Comparison of ENCODE assay signal across 8 mouse cellular contexts in the genomic region with DNA sequence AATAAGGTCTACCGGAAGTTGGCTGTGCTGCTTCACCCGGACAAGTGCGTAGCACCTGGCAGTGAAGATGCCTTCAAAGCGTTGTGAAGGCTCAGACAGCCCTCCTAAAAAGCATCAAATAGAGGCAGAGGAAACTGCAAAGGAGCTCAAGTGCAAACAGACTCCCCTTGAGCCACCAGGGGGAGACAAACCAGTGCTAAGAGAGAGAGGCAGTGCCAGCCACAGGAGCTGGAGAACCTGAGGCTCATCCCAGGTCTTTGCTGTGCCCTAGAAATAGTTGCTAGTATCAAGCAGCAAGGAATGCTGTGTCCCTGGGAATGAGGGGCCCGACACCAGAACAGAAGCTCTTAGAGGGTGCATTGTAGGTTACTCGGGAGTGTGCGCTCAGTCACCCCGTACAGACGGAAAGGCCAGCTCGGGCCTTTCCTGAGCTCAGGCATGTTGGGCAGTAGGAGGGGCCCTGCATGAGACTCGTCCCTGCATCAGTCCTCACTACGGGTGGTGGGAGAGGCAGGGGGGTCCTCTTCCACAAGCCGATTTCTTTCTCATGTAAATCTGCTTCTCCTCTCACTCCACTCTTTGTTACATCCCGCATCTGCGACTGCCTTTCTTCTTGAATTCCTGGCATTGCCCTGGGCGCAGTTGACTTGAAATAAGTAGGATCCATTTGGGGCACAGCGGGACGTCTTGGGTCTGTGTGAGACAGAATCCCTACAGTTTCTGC. TPM values are rescaled to one million over a fixed set of nuclear protein-coding genes. Genes with fewer than 3 reads are reported as not detected.
DNase-seq lines count a peak whose midpoint lies in the region; ATAC-seq and TF ChIP-seq lines count a peak whose summit lies in the region.

No protein-coding gene starts in this region.

- no peaks in the 10 kb centered on the region for H3K27me3 ChIP-seq in heart, adult 2 months (ENCODE audit: control insufficient read depth, insufficient read depth, low read length)
- no peaks in the 10 kb centered on the region for H3K27me3 ChIP-seq in limb, embryonic 12.5 days
- no peaks in the 10 kb centered on the region for H3K27me3 ChIP-seq in midbrain, postnatal 0 days (ENCODE audit: insufficient read depth, low read length)

- H3K4me3 ChIP-seq in heart, adult 2 months, result no peak overlapping the region
- H3K4me3 ChIP-seq in limb, embryonic 12.5 days (replicated peaks), result peak overlapping the region; percentile 22; the same call in 1 of the 2 replicates
- H3K4me3 ChIP-seq in midbrain, postnatal 0 days (ENCODE audit: low read depth, low read length), result peak overlapping the region; percentile 22; the same call in 1 of the 2 replicates

- no peaks in the 10 kb centered on the region for H3K4me1 ChIP-seq in heart, adult 2 months (ENCODE audit: control insufficient read depth, insufficient read depth, low read length)
- peaks cover 4% of the 10 kb centered on the region; the same call in 1 of the 2 replicates for H3K4me1 ChIP-seq in limb, embryonic 12.5 days (replicated peaks)
- peaks cover 4% of the 10 kb centered on the region; the same call in 1 of the 2 replicates for H3K4me1 ChIP-seq in midbrain, postnatal 0 days (ENCODE audit: insufficient read depth, low read length)

- intact Hi-C loops in heart, adult 2 months (cut with DNase I), result loop anchor here (5.0 kb wide), 1 partner anchor 137 kb away; no protein-coding TSS in a partner anchor

- no peaks in the 10 kb centered on the region for H3K9me3 ChIP-seq in limb, embryonic 12.5 days
- H3K9me3 ChIP-seq in midbrain, postnatal 0 days (ENCODE audit: low read length), result no peaks in the 10 kb centered on the region

- no peak overlapping the region for H3K27ac ChIP-seq in heart, adult 2 months
- H3K27ac ChIP-seq in limb, embryonic 12.5 days, result no peak overlapping the region
- H3K27ac ChIP-seq in midbrain, postnatal 0 days (ENCODE audit: low read depth, low read length), result no peak overlapping the region

- no peaks in the 10 kb centered on the region for H3K36me3 ChIP-seq in heart, adult 2 months (ENCODE audit: control insufficient read depth, insufficient read depth, low read length)
- no peaks in the 10 kb centered on the region for H3K36me3 ChIP-seq in limb, embryonic 12.5 days
- no peaks in the 10 kb centered on the region for H3K36me3 ChIP-seq in midbrain, postnatal 0 days (ENCODE audit: insufficient read depth, low read length)

- WGBS in heart, adult 2 months, result 24% methylated on average over 18 of the region's 18 CpGs
- 21% methylated on average over 18 of the region's 18 CpGs for WGBS in limb, embryonic 12.5 days
- 13% methylated on average over 18 of the region's 18 CpGs for WGBS in midbrain, postnatal 0 days

- no peaks in the 10 kb centered on the region for H3K79me2 ChIP-seq in heart, adult 2 months (replicated peaks; ENCODE audit: control insufficient read depth, insufficient read depth, low read length)

- H3K9ac ChIP-seq in heart, adult 2 months (ENCODE audit: low read depth, low read length), result no peak overlapping the region
- H3K9ac ChIP-seq in limb, embryonic 12.5 days (replicated peaks), result no peak overlapping the region; the same call in 1 of the 2 replicates
- H3K9ac ChIP-seq in midbrain, postnatal 0 days (replicated peaks; ENCODE audit: low read length, poor library complexity, severe bottlenecking), result 0 out of 2 replicates have a peak overlapping the region, but pooled peaks have one; percentile 30

- TF ChIP-seq EP300 in heart, adult 2 months (IDR thresholded peaks at IDR 0.05; ENCODE audit: insufficient read depth, low read depth, low read length), result no peak

- peak; percentile 73 for ATAC-seq in granulocyte monocyte progenitor cell, adult 5-6 weeks (replicated peaks; ENCODE audit: poor library complexity, severe bottlenecking)
- ATAC-seq in limb, embryonic 12.5 days (ENCODE audit: insufficient number of reproducible peaks, insufficient read depth, low FRiP score, low TSS enrichment, low read depth), result peak; percentile 61
- peak; percentile 88 for ATAC-seq in midbrain, postnatal 0 days (ENCODE audit: low FRiP score)

- TF ChIP-seq POLR2A in heart, adult 2 months (IDR thresholded peaks at IDR 0.05; ENCODE audit: insufficient read depth, low read depth, low read length), result no peak

- peak; percentile 45 to 49 for DNase-seq in heart, adult 2 months
- no peak for DNase-seq in heart, adult 11 months
- peak; percentile 72 for DNase-seq in embryo, embryonic 11.5 days (ENCODE audit: low read depth, low spot score)
- peak; percentile 54 to 76 for DNase-seq in kidney, adult 8-10 months
- DNase-seq in midbrain, postnatal 0 days (ENCODE audit: low spot score), result peak; percentile 87
- peak; percentile 30 to 64 for DNase-seq in spleen, postnatal 14 days (ENCODE audit: low spot score in 2 of 2)

- H3K4me2 ChIP-seq in limb, embryonic 12.5 days, result peak overlapping the region; percentile 53
- H3K4me2 ChIP-seq in midbrain, postnatal 0 days (ENCODE audit: low read depth, low read length, poor library complexity, severe bottlenecking), result peak overlapping the region; percentile 52

- peak; percentile 82 for TF ChIP-seq CTCF in heart, adult 2 months (IDR thresholded peaks at IDR 0.05)
- TF ChIP-seq CTCF in midbrain, postnatal 0 days (IDR thresholded peaks at IDR 0.05), result peak; percentile 93

RNA-seq across cellular contexts. Expression of a gene that starts 34.3 kb away (rescaled TPM):
- 10 to 100 TPM; 36.3 to 43.5 TPM for total RNA-seq in heart, adult 2 months (2021)
- polyA plus RNA-seq in heart, adult 2 months (2012; rRNA removed), result 7.5 and 17.5 TPM in 2 replicates
- total RNA-seq in granulocyte monocyte progenitor cell, adult 5-6 weeks (2014; fragmentation: Nextera tagmentation), result 54.1 and 62.1 TPM in 2 replicates
- 75.9 and 82.9 TPM in 2 replicates for total RNA-seq in granulocyte monocyte progenitor cell, adult 5-6 weeks (2017)
- polyA plus RNA-seq in limb, embryonic 12.5 days (2016; fragmentation: Nextera tagmentation; extraction: Ambion mirVana), result 68.3 and 72.6 TPM in 2 replicates
- 33.2 and 38.7 TPM in 2 replicates for total RNA-seq in midbrain, postnatal 0 days (2014; rRNA removed)
- polyA plus RNA-seq in midbrain, postnatal 0 days (2015; fragmentation: Nextera tagmentation; extraction: Ambion mirVana), result 43.4 and 46.7 TPM in 2 replicates
